Mouse (Mus musculus) neural tube, embryonic 14.5 days (tissue): ENCODE results near the gene Sun5. TPM values are rescaled to one million over a fixed set of nuclear protein-coding genes. Genes with fewer than 3 reads are reported as not detected.

Experiments
- polyA plus RNA-seq: library from polyadenylated mRNA; unstranded; fragments of >200 nt; fragmentation: Nextera tagmentation; extraction: Ambion mirVana; gene quantifications from 2 replicates; pipeline ENCODE4 v1.2.1, GENCODE M21; 2014

Gene Sun5
- polyA plus RNA-seq, 1 experiment from 2014 or later = not detected

Other genes starting within 250 kb of the Sun5 start
- 77.1 and 77.3 TPM in 2 replicates for gene Commd7, start 238.3 kb downstream of the Sun5 start, polyA plus RNA-seq
- gene Dnmt3b, start 221.6 kb downstream of the Sun5 start, polyA plus RNA-seq = 2.9 and 3.6 TPM in 2 replicates
- not detected in 2 replicates for gene Dnmt3c, start 174.4 kb downstream of the Sun5 start, polyA plus RNA-seq
- 337 and 393 TPM in 2 replicates for gene Mapre1, start 129.8 kb downstream of the Sun5 start, polyA plus RNA-seq
- gene Efcab8, start 91.2 kb downstream of the Sun5 start, polyA plus RNA-seq = not detected in 2 replicates
- gene Bpifb2, start 4.0 kb upstream of the Sun5 start, polyA plus RNA-seq = not detected in 2 replicates
- not detected in 2 replicates for gene Bpifb6, start 29.3 kb upstream of the Sun5 start, polyA plus RNA-seq
- not detected in 2 replicates for gene Bpifb3, start 47.1 kb upstream of the Sun5 start, polyA plus RNA-seq
- not detected in 2 replicates for gene Bpifb4, start 67.1 kb upstream of the Sun5 start, polyA plus RNA-seq
- not detected in 2 replicates for gene Bpifa6, start 103.9 kb upstream of the Sun5 start, polyA plus RNA-seq
- gene Bpifa2, start 137.2 kb upstream of the Sun5 start, polyA plus RNA-seq = not detected in 2 replicates